Mouse (Mus musculus) C2C12 (cell line): ENCODE measurements around the gene Siae. TPM values are rescaled to one million over a fixed set of nuclear protein-coding genes. Genes with fewer than 3 reads are reported as not detected.

Source experiments
- H3K27me3 ChIP-seq: one replicate; pipeline ENCODE4 v1.6.1; 2011; ENCODE audit not compliant: control insufficient read depth, insufficient read depth, insufficient read length
- H3K36me3 ChIP-seq: one replicate; pipeline ENCODE4 v1.6.1; 2011; ENCODE audit not compliant: control insufficient read depth, insufficient read depth
- H3K4me3 ChIP-seq: one replicate; pipeline ENCODE4 v1.5.1; 2011; ENCODE audit warnings: mild to moderate bottlenecking, control low read depth; ENCODE audit not compliant: poor library complexity, insufficient read depth, severe bottlenecking
- H3K79me2 ChIP-seq: one replicate; pipeline ENCODE4 v1.6.1; 2011; ENCODE audit not compliant: control insufficient read depth, insufficient read depth
- H3K79me3 ChIP-seq: one replicate; pipeline ENCODE4 v1.6.1; 2011; ENCODE audit warnings: low read depth, control low read depth
- H3ac ChIP-seq: one replicate; pipeline ENCODE3; 2011; ENCODE audit warnings: low read depth; ENCODE audit not compliant: control insufficient read depth, insufficient read length
- CEBPB ChIP-seq: IDR thresholded peaks from one replicate; pipeline ENCODE4 v1.6.1; 2011; ENCODE audit warnings: low read depth, mild to moderate bottlenecking, control low read depth, moderate library complexity
- CTCF ChIP-seq: IDR thresholded peaks from one replicate; pipeline ENCODE4 v1.5.1; 2011; ENCODE audit not compliant: control insufficient read depth, insufficient read depth, insufficient read length
- FOSL1 ChIP-seq: IDR thresholded peaks from one replicate; pipeline ENCODE4 v1.8.0; 2011; ENCODE audit warnings: mild to moderate bottlenecking, low read length; ENCODE audit not compliant: poor library complexity, insufficient read depth, severe bottlenecking
- MAX ChIP-seq: IDR thresholded peaks from one replicate; pipeline ENCODE4 v1.6.1; 2011; ENCODE audit warnings: mild to moderate bottlenecking, control low read depth
- MYOD1 ChIP-seq: IDR thresholded peaks from one replicate; pipeline ENCODE4 v1.6.1; 2011; ENCODE audit warnings: low read depth; ENCODE audit not compliant: control insufficient read depth, insufficient read length
- MYOG ChIP-seq: IDR thresholded peaks from one replicate; pipeline ENCODE4 v1.6.1; 2011; ENCODE audit not compliant: control insufficient read depth, insufficient read length; ENCODE audit errors: extremely low read depth
- USF1 ChIP-seq: IDR thresholded peaks from one replicate; pipeline ENCODE4 v1.6.1; 2011; ENCODE audit warnings: low read depth, mild to moderate bottlenecking, control low read depth, moderate library complexity
- polyA plus RNA-seq: library from polyadenylated mRNA; unstranded; fragments of >200 nt; fragmentation: generic; extraction: Trizol; gene quantifications from one replicate; pipeline ENCODE4 v1.2.1, GENCODE M21; 2012; ENCODE audit warnings: missing spikeins

Gene Siae
- polyA plus RNA-seq, 1 experiment = 0.51 TPM

GRCm38 (mm10) chr9:37613182-37613910 is 57.8 kb downstream of the Siae start, which contains the start of gene Spa17:
Gene Spa17 (minus strand): TSS chr9:37613722.
- Histone ChIP-seq H3K36me3 (no peaks in the 10 kb centered on the region), H3K79me3 (no peaks in the 10 kb centered on the region), H3K27me3 (no peaks in the 10 kb centered on the region), H3ac (peak within 1 kb of the TSS; percentile 59), H3K79me2 (no peaks in the 10 kb centered on the region), H3K4me3 (peak within 1 kb of the TSS; percentile 37)
- no peak for TF ChIP-seq FOSL1
- TF ChIP-seq MYOD1 = no peak
- no peak for TF ChIP-seq CTCF
- no peak for TF ChIP-seq MYOG
- no peak for TF ChIP-seq CEBPB
- no peak for TF ChIP-seq MAX
- no peak for TF ChIP-seq USF1

DNA sequence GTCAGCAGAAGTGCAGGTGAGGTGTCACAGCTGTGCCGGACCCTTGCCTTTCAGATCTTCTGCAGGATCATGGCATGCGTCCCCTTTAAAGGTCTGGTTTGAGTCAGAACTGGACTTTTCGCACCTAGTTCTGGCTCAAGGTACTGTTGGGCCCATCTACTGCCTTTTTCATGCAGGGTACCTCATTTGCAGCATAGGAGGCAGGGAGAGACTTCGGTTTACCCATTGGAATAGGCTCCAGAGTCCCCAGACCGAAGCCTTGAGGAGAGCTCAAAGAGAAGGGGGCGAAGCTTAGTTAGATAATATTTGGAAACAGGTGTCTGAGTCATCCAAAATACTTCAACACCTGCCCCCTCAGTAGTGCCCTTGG is 58.4 kb downstream of the Siae start:
- no peaks in the 10 kb centered on the region for H3K36me3 ChIP-seq
- no peak overlapping the region for H3ac ChIP-seq
- TF ChIP-seq CTCF = no peak
- no peak for TF ChIP-seq USF1
- TF ChIP-seq FOSL1 = no peak
- TF ChIP-seq MAX = no peak
- no peak for TF ChIP-seq CEBPB
- TF ChIP-seq MYOD1 = no peak
- H3K4me3 ChIP-seq = no peak overlapping the region
- no peaks in the 10 kb centered on the region for H3K79me3 ChIP-seq
- no peaks in the 10 kb centered on the region for H3K79me2 ChIP-seq
- H3K27me3 ChIP-seq = no peaks in the 10 kb centered on the region

GRCm38 (mm10) chr9:37614316-37614715 is 58.8 kb downstream of the Siae start:
- no peaks in the 10 kb centered on the region for H3K79me2 ChIP-seq
- no peak overlapping the region for H3ac ChIP-seq
- TF ChIP-seq FOSL1 (no peak), CEBPB (no peak), MAX (no peak), MYOG (no peak), CTCF (no peak), MYOD1 (no peak), USF1 (no peak)
- H3K4me3 ChIP-seq = no peak overlapping the region
- no peaks in the 10 kb centered on the region for H3K36me3 ChIP-seq
- H3K27me3 ChIP-seq = no peaks in the 10 kb centered on the region
- no peaks in the 10 kb centered on the region for H3K79me3 ChIP-seq

- H3K27me3 ChIP-seq = no peaks in the 10 kb centered on the region
- H3K4me3 ChIP-seq = no peak overlapping the region
- no peak overlapping the region for H3ac ChIP-seq
- no peaks in the 10 kb centered on the region for H3K79me3 ChIP-seq
- no peaks in the 10 kb centered on the region for H3K36me3 ChIP-seq
- TF ChIP-seq FOSL1 (no peak), CTCF (no peak), CEBPB (no peak), MAX (no peak), USF1 (no peak), MYOD1 (no peak), MYOG (no peak)
- no peaks in the 10 kb centered on the region for H3K79me2 ChIP-seq
Measured at GRCm38 (mm10) chr9:37615220-37615619, 59.7 kb downstream of the Siae start.

DNA sequence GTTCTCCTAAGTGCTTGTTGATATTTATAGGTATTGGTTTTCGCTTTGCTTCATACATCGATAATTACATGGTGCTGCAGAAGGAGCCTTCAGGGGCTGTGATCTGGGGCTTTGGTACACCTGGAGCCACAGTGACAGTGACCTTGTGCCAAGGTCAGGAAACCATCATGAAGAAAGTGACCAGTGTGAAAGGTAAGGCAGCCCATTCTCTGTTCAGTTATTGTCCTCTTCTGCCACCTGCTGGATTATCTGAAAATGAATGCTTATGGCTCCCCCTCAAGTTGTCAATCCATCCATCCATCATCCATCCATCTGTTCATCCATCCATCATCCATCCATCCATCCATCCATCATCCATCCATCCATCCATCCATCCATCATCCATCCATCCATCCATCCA is 61.3 kb downstream of the Siae start:
- Histone ChIP-seq H3K79me2 (no peaks in the 10 kb centered on the region), H3ac (no peak overlapping the region), H3K27me3 (no peaks in the 10 kb centered on the region), H3K4me3 (no peak overlapping the region), H3K36me3 (no peaks in the 10 kb centered on the region), H3K79me3 (no peaks in the 10 kb centered on the region)
- TF ChIP-seq CTCF (peak; percentile 48), MYOG (no peak)

GRCm38 (mm10) chr9:37621290-37621689 is 65.8 kb downstream of the Siae start:
- H3ac ChIP-seq = no peak overlapping the region
- TF ChIP-seq USF1 (no peak), MYOD1 (no peak)
- no peaks in the 10 kb centered on the region for H3K36me3 ChIP-seq
- H3K79me3 ChIP-seq = no peaks in the 10 kb centered on the region
- H3K4me3 ChIP-seq = no peak overlapping the region
- H3K79me2 ChIP-seq = no peaks in the 10 kb centered on the region
- no peaks in the 10 kb centered on the region for H3K27me3 ChIP-seq
